Mouse (Mus musculus) neural tube, embryonic 11.5 days (tissue): ENCODE measurements around the gene Flt3. TPM values are rescaled to one million over a fixed set of nuclear protein-coding genes. Genes with fewer than 3 reads are reported as not detected.

Experiments used
- ATAC-seq: fragments of 200-750 bp; cut with Nextera tagmentation; 2 replicates; pipeline ENCODE4 v1.8.0; 2017; ENCODE audit warnings: moderate number of reproducible peaks, mild to moderate bottlenecking, moderate TSS enrichment, moderate library complexity; ENCODE audit not compliant: insufficient read depth, low FRiP score, low TSS enrichment
- DNase-seq: peaks from one replicate; pipeline ENCODE4 v3.0.0-alpha.2; 2015; ENCODE audit warnings: low spot score
- H3K27ac ChIP-seq: fragments of 300-500 bp; sonication (generic); 2 replicates; pipeline ENCODE4 v1.5.1; 2014; ENCODE audit warnings: low read depth, mild to moderate bottlenecking, low read length
- H3K27me3 ChIP-seq: fragments of 300-500 bp; sonication (generic); 2 replicates; pipeline ENCODE4 v1.6.1; 2014; ENCODE audit warnings: mild to moderate bottlenecking, low read length, mixed read lengths; ENCODE audit not compliant: control insufficient read depth, insufficient read depth
- H3K36me3 ChIP-seq: fragments of 300-500 bp; sonication (generic); 2 replicates; pipeline ENCODE4 v1.6.1; 2014; ENCODE audit warnings: mild to moderate bottlenecking, low read length, moderate library complexity, mixed read lengths; ENCODE audit not compliant: control insufficient read depth, insufficient read depth
- H3K4me1 ChIP-seq: fragments of 300-500 bp; sonication (generic); 2 replicates; pipeline ENCODE4 v1.6.1; 2014; ENCODE audit warnings: low read length, mixed read lengths; ENCODE audit not compliant: control insufficient read depth, insufficient read depth
- H3K4me2 ChIP-seq: fragments of 300-500 bp; sonication (generic); 2 replicates; pipeline ENCODE4 v1.6.1; 2014; ENCODE audit warnings: low read depth, mild to moderate bottlenecking, moderate library complexity
- H3K4me3 ChIP-seq: fragments of 300-500 bp; sonication (generic); 2 replicates; pipeline ENCODE4 v1.5.1; 2014; ENCODE audit warnings: low read depth, low read length
- H3K9ac ChIP-seq: fragments of 300-500 bp; sonication (generic); 2 replicates; pipeline ENCODE4 v1.6.1; 2014; ENCODE audit warnings: mild to moderate bottlenecking, low read length
- H3K9me3 ChIP-seq: fragments of 300-500 bp; sonication (generic); 2 replicates; pipeline ENCODE4 v1.6.1; 2016; ENCODE audit warnings: low read length; ENCODE audit not compliant: control insufficient read depth
- WGBS: fragments of 180-500 bp; shearing (Covaris S2); extraction: QIAGEN DNeasy Blood & Tissue Kit; methylation state at CpG from one replicate; pipeline ENCODE4 v1.1.7; 2014; 5-methylcytosine and 5-hydroxymethylcytosine counted together
- polyA plus RNA-seq: library from polyadenylated mRNA; unstranded; fragments of >200 nt; fragmentation: Nextera tagmentation; extraction: Ambion mirVana; gene quantifications from 2 replicates; pipeline ENCODE4 v1.2.1, GENCODE M21; 2014

Gene Flt3
- polyA plus RNA-seq, 1 experiment from 2014 or later: 0.21 TPM

DNA sequence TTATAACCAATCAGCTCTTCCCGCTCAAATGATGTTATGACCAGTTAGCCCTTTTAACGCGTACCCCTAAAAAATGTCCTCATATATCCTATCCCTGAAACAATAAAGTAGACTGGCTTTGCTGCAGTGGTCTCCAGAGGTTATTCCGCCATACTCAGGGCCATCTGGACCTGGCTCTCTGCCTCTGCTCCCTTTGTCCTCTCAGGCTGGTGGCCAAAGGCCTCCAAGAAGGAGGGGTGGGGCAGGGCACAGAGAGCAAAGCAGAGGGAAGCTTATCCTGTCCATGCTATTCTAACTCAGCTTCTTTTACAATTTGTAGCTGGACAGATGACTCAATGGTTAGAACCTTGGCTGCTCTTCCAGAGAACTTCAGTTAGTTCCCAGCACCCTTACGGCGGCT is 32.1 kb downstream of the Flt3 start:
- H3K36me3 ChIP-seq: no peaks in the 10 kb centered on the region
- 95% methylated on average over 6 of the region's 6 CpGs for WGBS
- no peak overlapping the region for H3K9ac ChIP-seq
- H3K4me2 ChIP-seq: no peak overlapping the region
- H3K9me3 ChIP-seq: no peaks in the 10 kb centered on the region
- H3K27ac ChIP-seq: no peak overlapping the region
- H3K27me3 ChIP-seq: no peaks in the 10 kb centered on the region
- DNase-seq (no peak), ATAC-seq (no peak)
- no peaks in the 10 kb centered on the region for H3K4me1 ChIP-seq
- H3K4me3 ChIP-seq: no peak overlapping the region

DNA sequence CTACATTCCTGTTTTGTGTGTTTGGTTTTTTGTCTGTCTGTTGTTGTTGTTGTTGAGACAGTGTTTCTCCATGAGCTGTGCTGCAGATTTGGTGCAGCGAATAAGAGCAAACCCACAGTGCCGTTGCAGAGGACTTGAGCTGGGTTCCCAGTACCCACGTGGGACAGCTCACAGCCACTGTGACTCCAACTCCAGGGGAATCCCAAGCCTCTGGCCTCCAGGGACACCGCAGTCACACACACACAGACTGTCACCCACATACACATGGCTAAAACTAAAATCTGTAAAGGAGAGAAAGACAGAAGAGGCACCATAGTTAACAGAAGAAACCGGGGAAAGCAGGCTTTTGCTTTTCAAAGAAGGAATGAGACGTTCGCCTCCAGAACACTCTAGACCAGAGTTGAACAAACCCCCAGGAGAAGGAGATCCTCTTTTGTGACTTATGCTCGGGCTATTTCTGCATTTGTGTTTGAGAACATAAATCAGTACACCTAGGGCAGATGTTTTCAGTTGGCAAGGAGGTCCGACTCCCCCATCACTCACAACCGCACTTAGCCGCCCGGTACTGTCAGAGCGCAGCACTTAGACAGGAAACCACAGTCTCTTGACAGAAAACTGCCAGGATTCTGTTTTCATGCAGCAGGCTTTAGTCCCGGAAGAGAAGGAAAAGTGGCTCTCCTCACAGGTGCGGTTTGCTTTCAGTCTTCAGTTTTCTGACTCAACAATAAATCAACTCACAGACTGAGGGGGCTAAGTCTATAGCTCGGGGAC is 34.1 kb downstream of the Flt3 start:
- Histone ChIP-seq H3K4me2 (no peak overlapping the region), H3K36me3 (no peaks in the 10 kb centered on the region), H3K27ac (no peak overlapping the region), H3K9me3 (no peaks in the 10 kb centered on the region), H3K4me3 (no peak overlapping the region), H3K9ac (no peak overlapping the region), H3K27me3 (no peaks in the 10 kb centered on the region), H3K4me1 (no peaks in the 10 kb centered on the region)
- DNase-seq (no peak), ATAC-seq (no peak)
- WGBS: 70% methylated on average over 16 of the region's 16 CpGs

DNA sequence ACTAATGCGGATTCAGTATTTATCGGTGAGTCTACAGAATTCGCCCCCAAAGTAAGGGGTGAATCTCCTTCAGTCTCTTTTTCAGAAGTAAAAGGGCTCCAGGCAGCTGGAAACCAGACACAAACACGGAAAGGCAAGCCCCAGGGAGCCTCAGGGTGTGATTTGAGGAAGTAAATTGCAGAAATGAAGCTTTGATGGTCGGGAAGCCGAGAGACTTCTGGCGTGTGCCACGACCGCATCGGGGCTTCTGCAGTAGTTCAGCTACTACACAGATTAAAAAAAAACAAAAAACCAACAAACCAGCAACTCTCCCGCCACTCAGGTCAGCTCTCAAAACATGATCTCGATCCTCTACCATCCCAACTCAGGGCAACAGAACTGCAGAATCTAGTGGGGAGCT is 37.2 kb downstream of the Flt3 start:
- ATAC-seq: no peak
- 77% methylated on average over 12 of the region's 12 CpGs for whole genome bisulfite sequencing

DNA sequence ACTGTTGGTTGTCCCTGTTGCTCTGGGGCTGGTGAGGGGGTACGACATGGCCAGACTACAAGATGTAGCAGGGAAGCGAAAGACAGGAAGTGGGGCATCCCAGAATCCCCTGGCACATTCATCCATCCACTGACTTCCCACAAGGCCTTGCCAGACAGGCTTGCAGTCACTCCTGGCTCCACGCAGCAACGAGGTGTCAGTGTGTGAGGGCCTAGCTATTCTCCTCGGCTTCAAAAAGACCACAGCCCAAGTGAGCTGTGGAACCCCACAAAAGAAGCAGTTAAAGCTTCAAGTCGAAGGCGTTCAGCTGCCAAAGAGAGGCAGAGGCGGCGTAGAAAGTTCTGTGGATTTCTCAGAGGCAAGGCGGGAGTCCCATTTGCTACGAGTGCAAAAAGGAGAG is 41.8 kb downstream of the Flt3 start:
- Histone ChIP-seq H3K4me2 (no peak overlapping the region), H3K36me3 (no peaks in the 10 kb centered on the region), H3K4me1 (no peaks in the 10 kb centered on the region), H3K4me3 (no peak overlapping the region), H3K27me3 (no peaks in the 10 kb centered on the region), H3K27ac (no peak overlapping the region), H3K9ac (no peak overlapping the region), H3K9me3 (no peaks in the 10 kb centered on the region)
- DNase-seq (no peak), ATAC-seq (no peak)
- whole genome bisulfite sequencing: 90% methylated on average over 11 of the region's 11 CpGs

More for the DNA sequence above, 37.2 kb downstream of the Flt3 start:
- Histone ChIP-seq H3K4me2 (no peak overlapping the region), H3K4me1 (no peaks in the 10 kb centered on the region), H3K9ac (no peak overlapping the region), H3K4me3 (no peak overlapping the region), H3K27ac (no peak overlapping the region), H3K9me3 (no peaks in the 10 kb centered on the region), H3K27me3 (no peaks in the 10 kb centered on the region), H3K36me3 (no peaks in the 10 kb centered on the region)
- DNase-seq: no peak

DNA sequence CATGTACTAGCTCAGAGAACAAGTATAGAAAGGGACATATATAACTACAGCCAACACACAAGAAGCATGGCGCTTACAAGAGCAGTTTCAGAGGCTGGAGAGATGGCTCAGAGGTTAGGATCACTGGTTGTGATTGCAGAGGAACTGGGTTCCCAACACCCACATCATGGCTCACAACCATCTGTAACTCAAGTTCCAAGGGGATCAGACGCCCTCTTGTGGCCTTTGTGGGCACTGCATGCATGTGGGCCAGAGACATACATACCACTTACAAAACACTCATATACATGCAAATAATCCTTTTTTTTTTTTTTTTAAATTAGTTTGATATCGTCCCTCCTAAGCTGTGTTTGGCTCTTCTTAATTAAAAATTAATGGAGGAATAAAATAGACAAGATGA is 42.8 kb downstream of the Flt3 start:
- no peaks in the 10 kb centered on the region for H3K27me3 ChIP-seq
- no peak overlapping the region for H3K27ac ChIP-seq
- no peak overlapping the region for H3K9ac ChIP-seq
- H3K4me2 ChIP-seq: no peak overlapping the region
- ATAC-seq (no peak), DNase-seq (peak; percentile 41)
- WGBS: 41% methylated on average over 3 of the region's 3 CpGs
- H3K4me1 ChIP-seq: no peaks in the 10 kb centered on the region
- no peaks in the 10 kb centered on the region for H3K9me3 ChIP-seq
- H3K36me3 ChIP-seq: no peaks in the 10 kb centered on the region
- H3K4me3 ChIP-seq: no peak overlapping the region

DNA sequence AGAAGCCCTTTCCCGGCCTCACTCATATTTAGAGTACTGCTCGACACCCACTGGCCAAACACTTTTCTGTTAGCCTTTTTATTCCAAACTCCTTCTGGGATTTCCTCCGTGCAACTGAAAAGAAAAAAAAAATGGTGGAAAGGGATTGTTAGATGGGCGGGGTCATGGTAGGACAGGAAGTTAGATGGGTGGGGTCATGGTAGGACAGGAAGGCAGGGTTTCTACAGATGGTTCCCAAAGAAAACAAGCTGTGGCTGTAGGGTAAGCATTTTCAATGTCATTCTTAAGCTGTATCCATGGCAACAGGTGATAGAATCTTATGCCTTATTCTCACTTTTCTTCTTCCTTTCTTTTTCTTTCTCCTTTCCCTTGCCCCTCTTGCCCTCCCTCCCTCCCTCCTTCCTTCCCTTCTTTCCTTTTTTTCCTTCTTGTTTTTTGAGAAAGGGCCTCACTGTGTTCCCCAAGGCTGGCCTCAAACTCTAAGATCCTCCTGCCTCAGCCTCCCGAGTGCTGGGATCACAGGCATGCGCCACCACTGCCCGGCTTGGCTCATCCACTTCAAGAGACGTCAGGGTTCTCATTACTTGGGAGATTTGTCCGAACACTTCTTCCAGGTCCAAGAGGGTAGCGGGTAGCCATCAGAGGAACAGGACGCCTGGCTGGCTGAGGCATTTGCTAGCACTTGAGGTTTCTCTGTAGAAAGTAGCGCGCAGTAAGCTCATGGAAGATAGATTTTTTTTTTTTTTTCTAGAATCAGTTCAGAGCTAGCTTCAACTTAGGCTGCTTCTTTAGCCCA is 43.8 kb downstream of the Flt3 start:
- ATAC-seq: no peak
- H3K4me1 ChIP-seq: no peaks in the 10 kb centered on the region

DNA sequence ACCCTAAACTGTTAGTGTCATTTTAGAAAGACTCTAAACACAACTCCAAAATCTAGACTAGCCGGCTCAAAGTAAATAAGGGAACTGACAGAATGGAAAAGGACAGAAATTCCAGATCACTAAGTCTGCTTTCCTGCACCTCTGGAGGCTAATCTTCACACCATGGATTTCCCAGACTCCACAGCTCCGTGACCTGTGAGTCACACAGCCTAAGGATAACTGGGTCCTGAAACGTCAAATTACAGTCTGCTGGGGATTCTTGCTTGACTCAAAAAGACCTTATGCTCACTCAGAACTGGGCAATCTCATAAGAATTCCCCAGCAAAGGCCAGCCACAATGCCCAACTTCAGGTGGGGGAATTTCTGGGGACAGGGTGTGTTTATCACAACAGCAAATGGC is 44.5 kb downstream of the Flt3 start:
- no peak overlapping the region for H3K27ac ChIP-seq
- 81% methylated on average over 3 of the region's 3 CpGs for WGBS
- no peak overlapping the region for H3K4me2 ChIP-seq
- no peaks in the 10 kb centered on the region for H3K9me3 ChIP-seq
- H3K9ac ChIP-seq: no peak overlapping the region
- no peaks in the 10 kb centered on the region for H3K27me3 ChIP-seq
- no peaks in the 10 kb centered on the region for H3K4me1 ChIP-seq
- DNase-seq (no peak), ATAC-seq (no peak)
- H3K36me3 ChIP-seq: no peaks in the 10 kb centered on the region
- H3K4me3 ChIP-seq: no peak overlapping the region

More for the DNA sequence above, 43.8 kb downstream of the Flt3 start:
- DNase-seq: no peak
- no peak overlapping the region for H3K4me2 ChIP-seq
- no peaks in the 10 kb centered on the region for H3K9me3 ChIP-seq
- H3K4me3 ChIP-seq: no peak overlapping the region
- no peak overlapping the region for H3K9ac ChIP-seq
- H3K27ac ChIP-seq: no peak overlapping the region
- H3K36me3 ChIP-seq: no peaks in the 10 kb centered on the region
- no peaks in the 10 kb centered on the region for H3K27me3 ChIP-seq
- 92% methylated on average over 13 of the region's 13 CpGs for WGBS

DNA sequence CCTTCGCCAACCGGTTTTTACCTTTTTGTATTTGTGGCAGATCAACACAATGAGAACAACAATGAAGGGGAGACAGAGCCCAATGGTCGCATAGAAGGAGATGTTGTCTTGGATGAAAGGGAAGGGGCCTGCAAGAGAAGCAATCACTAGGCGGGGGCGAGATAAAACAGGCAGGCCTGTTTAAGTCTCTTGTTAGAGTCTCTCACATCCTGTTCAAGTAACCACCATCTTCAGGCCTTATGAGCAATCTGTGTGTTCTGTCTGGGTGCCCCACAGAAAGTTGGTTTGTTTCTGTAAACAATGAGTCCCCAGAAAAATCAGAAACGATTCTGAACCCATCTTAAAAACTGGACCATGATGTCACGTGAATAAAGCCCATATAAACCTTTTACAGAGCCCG is 45.3 kb downstream of the Flt3 start:
- 73% methylated on average over 8 of the region's 8 CpGs for WGBS
- no peaks in the 10 kb centered on the region for H3K9me3 ChIP-seq
- H3K27ac ChIP-seq: no peak overlapping the region
- H3K9ac ChIP-seq: no peak overlapping the region
- ATAC-seq (no peak), DNase-seq (no peak)
- no peaks in the 10 kb centered on the region for H3K4me1 ChIP-seq
- no peak overlapping the region for H3K4me2 ChIP-seq
- no peaks in the 10 kb centered on the region for H3K27me3 ChIP-seq
- H3K4me3 ChIP-seq: no peak overlapping the region
- no peaks in the 10 kb centered on the region for H3K36me3 ChIP-seq
